Mouse (Mus musculus) heart, adult 11 months (tissue): ENCODE measurements around the gene Abca4.
"Not testable (repeated sequence)": the region's sequence is repeated elsewhere in the genome, so short reads cannot be mapped to it uniquely, and the experiment has no call there.

Source experiments
- DNase-seq: peaks from one replicate; pipeline ENCODE4 v3.0.0; 2022

Abca4 gene

DNA sequence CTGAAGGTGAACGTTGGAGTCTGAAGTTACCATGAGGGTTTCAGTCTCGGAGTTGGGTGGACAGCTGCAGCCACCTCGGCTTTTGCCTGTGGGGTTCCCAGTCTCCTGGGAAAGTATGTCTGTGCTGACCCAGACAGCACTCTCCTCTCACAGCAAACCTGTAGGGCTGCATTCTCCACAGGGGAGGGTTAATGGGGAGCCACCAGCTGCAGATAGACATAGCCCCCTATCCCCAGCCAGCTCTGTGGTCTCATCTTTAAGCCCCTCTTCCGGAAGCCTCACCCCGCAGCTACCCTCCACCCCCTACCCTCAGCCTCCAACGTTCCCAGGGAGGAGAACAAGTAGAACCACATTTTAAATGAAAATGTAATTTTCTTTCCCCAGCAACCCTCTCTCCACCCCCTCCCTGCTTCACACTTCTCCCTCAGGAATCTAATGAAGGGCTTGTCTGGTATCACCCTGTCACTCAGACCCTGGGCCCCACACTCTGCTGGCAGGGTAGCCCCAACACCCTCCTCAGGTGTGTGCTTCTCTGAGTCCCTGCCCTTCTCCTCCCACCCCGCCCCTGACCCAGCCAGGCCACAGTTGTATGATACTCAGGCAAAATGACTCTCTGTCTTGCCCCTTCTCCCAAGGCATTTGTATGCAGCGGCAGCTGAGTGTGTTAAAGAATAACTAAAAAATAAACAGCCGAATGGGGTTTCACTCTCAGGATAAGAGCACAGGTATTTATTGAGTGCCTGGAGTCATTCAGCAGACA lies 14.4 kb downstream of the Abca4 start:
- no peak for DNase-seq

DNA sequence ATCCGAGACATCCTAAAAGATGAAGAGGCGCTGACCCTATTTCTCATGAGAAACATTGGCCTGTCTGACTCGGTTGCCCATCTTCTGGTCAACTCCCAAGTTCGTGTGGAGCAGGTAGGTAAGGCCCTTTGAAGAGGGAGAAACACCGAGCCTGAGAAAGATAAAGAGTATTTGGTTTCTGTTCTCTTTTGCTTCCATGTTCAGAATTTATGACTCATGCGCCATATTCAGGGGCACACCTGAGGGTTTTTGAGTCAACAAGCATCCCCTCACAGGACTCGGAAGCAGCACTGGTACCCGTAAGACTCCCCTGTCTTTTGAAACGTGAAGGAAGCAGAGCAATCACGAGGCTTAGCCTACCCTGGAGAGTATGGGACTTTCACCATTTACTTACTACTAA lies 18.3 kb downstream of the Abca4 start:
- DNase-seq, result no peak

DNA sequence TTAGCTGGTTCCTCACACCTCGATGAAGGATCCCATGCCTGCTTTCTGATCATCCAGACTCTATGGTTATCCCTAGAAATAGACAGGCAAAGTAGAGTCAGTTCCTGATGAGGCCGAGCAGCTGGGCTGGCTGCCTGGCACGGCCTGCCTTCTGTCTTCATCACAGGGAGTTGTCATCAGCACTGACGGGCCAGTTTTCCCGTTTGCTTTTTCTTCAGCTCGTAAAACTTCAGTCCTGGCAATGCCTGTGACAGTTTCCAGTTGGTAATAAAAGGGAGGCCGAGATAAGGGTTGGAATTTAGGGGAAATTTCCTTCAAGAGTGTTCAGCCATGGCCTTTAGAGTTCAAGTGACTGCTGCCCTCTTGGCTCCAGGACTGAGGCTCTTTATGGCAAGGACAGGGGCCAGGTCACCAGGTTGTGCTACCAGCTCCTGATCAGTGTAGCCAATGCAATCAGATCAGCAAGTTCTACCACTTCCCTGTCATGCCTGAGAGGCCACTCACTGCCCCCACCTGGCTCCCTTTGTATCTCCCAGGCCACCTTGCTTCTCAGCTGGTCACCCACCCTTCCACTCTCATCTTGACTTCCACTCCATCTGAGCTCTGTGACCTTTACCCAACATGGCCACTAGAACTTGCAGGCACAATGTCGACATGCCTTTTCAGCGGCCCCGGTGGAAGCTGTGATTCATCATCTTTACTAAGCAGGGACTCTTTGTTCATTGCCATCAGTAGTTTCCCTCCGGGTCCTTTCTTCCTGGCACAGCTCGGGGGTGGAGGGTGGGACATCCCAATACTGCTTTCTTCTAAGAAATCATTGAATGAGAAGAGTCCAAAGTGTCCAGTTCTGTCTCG lies 20.5 kb downstream of the Abca4 start:
- DNase-seq, result peak; percentile 96

DNA sequence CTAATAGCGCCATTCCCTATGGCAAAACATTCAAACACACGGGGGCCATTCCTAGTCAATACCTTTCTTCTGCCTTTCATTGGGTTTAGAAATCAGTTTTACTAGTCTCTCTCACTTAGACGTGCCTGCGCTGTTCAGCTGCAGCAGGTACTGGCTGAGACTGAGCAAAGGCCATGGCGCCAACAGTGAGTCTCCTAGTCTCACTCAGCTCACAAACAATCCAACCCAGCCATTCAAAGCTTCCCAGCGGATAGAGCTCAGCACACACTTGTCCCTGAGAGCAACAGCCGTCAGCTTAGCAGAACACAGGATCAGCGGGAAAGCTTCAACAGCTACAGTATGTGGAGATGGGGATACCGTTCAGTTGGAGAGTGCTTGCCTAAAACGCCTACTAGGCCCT lies 27.5 kb downstream of the Abca4 start:
- DNase-seq, result no peak

DNA sequence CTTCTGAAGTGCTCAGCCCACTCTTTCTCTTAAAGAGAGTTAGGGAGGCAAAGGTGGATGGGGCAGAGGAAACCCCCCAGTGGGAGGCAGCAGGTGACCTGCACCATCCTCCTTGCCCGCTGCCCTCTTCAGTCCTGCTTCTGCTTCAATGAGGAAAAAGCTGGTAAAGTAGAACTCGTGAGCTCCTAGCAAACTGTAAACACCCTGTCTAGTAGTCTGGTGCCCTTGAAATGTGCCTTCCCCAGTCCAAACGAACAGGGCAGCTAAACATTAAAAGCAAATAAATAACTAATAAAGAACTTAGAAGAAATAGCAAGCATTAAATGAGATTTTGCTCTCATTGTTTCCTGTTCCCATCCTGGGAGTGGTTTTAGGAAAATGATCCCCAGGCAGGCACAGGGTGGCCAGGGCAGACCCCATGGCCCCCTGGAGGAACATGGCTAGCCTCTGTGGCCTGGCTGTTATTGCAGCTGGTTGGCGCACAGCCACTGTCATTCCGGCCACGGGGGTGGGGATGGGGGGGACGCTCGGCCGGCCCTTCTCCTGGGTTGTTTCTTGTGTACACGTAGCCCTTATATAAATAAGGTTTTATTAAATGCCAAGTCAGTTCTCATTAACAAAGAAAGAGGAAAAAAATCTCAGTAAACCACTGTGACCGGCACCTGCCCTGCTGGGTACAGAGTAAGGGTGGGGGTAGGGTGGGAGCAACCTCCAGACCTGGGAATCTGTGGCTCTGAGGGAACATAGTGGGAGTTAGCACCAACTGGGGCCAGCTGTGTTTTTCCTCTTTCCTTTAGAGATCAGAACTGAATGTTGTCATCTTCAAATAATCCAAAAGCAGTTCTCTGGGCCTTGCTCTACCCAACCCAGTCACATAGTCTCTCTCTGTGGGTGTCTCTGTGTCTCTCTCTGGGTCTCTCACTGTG lies 28.7 kb downstream of the Abca4 start:
- peak; percentile 95 for DNase-seq

DNA sequence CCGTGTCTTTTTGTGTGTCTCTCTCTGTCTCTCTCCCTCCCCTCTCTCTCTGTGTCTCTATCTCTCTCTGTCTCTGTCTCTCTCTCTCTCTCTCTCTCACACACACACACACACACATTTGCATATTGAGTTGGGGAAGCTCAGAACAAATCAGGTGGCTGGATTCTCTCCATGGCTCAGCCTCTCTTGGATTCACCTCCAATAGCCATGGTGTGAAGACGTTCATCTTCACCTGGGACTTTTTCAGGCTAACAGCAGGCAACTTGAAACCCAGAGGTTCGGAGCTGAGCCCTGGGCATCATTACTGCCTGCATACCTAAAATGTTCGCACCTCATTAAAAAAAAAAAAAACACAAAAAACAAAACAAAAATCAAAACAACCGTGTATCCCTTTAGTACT lies 29.4 kb downstream of the Abca4 start:
- DNase-seq, result no peak

DNA sequence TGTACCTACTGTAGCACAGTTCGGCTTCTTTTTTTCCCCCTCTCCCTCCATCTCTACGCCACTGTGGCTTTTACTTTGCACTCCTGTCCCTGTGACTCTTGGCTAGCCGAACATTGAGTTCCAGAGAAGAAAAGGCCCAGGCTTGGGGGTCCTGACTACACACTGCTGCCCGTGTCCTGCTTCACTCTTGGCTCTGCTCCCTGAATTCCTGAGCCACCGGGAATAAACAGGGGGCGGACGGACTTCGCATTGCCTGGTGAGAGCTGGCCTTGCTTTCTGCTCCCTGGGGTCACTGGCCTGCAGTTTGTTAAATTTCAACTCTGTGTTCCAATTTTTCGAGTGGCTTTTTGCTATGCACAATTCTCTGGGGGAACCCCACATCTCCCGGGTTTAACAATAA lies 30.1 kb downstream of the Abca4 start:
- peak; percentile 92 for DNase-seq

DNA sequence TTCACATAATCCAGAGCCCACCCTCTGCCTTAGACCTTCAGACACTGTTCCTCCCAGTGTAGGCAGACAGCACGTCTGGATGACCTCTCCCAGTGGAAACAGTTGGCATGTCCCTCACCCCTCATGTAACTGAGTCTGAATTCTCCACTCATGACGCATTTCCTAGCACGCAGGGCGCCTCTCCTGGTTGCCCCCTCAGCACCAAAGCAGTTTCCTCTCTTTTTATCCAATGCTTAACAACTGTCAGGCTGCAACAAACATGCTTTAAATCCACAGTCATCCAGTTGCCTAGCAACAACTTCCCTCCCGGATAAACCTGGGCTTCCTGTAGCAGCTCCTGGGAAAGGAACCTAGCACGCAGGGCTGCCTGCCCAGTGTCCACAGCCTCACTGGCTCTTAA lies 33.9 kb downstream of the Abca4 start:
- DNase-seq, result peak; percentile 98

DNA sequence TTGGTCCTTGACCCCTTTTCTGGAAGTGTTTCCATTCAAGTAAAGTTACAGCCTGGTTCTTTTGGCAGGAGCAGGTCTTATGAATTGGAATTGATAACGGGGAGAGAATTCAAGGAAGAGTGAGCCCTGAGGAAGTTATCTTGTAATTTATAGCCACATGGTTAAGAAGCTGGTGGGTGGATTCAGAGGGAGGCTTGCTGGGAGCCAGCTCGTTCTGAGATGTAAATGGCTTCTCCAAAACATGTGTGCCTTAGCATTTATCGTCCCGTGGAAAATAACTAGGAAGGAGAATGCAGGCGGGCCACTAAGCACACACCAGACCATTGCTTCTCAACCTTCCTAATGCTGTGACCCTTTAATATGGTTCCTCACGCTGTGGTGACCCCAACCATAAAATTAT lies 34.9 kb downstream of the Abca4 start:
- no peak for DNase-seq

DNA sequence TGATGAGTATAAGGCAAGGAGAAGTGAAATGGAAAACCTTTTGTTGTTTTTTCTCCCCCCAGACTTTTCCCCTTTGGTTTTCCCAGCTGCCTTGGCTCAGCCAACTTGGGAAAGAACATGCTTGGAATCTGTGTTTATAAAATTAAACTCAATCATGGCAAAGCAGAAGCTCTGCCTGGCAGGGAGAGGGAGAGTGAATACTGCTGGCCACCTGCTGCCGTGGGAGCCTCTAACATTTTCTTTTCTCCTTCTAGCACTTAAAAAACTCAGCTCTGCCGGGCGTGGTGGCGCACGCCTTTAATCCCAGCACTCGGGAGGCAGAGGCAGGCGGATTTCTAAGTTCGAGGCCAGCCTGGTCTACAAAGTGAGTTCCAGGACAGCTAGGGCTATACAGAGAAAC lies 37.4 kb downstream of the Abca4 start:
- not testable (repeated sequence) for DNase-seq

DNA sequence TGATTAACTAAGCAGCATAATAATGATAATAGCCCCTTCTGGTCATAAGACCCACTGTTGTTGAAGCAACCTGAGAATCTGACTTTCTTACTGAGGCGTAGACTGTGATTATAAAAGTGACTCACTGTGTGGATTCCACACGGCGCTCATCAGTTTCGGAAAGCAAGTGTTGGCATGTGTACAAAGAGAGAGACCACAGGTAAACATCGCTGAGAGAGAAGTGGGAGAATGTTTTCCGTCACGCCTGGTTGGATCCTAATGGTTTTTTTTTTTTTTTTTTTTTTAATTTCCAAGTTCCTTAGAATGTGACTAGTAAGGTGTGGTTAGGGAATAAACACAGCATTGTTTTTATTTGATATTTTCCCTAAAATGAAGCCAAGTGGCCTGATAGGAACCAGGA lies 38.1 kb downstream of the Abca4 start:
- no peak for DNase-seq

DNA sequence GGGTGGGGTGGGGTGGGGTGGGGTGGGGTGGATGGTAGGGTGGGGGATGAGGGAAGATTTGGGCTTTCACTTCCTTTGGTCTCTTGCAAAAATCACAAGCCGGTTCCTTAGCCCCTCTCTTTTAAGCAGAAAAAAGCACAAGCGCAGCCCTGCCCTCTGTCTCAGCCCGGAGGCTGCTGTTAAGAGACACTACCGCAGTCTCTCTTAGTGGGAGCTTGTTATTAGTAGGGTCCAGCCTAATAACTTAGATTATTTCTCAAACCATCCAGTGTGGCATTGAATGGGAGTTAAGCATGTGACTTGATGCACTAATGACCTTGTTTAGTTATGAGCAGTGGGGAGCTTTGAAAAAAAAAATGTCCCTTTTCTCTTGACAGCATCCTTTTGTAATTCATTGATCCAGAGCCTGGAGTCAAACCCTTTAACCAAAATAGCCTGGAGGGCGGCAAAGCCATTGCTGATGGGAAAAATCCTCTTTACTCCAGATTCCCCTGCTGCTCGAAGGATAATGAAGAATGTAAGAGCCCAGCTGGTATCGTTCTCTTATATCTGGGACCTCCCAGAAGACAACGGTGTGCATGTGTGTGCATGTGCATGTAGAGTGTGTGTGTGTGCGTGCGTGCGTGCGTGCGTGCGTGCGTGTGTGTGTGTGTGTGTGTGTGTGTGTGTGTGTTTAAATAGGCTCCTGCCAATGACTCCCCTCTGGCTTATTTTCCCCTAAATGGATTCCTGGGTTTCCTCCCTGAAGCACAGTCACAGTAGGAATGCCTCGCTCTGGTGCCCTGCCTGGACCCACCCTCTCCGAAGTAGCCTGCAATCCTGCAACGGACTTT lies 41.1 kb downstream of the Abca4 start:
- no peak for DNase-seq

DNA sequence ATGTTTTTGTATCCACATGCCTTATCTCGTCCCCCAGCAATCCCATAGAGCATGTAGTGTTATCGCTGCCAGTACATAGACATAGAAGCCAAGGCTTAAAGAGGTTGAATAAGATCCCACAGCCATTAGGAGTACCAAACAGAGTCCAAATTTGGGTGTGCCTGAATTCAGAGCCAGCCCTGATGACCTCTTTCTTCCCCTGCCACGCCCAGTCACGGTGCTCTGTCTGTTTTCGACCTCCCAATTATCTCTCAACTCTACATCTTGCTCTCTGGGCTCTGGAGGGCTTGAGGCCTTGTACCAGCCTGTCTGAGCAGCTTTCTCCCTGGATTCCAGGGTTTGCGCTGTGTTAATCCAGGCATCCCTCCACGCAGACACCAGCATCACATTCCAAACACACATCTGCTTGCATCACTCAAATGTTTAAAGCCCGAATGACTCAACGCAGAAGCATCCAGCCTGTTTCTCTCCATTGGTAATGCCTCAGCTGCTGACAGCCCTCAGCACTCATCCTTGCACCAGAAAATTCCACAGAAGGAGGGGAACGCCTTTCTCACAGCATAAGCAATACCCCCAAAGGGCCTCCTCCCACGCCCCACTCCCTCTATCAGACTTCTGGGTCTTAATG lies 43.9 kb downstream of the Abca4 start:
- peak; percentile 97 for DNase-seq

DNA sequence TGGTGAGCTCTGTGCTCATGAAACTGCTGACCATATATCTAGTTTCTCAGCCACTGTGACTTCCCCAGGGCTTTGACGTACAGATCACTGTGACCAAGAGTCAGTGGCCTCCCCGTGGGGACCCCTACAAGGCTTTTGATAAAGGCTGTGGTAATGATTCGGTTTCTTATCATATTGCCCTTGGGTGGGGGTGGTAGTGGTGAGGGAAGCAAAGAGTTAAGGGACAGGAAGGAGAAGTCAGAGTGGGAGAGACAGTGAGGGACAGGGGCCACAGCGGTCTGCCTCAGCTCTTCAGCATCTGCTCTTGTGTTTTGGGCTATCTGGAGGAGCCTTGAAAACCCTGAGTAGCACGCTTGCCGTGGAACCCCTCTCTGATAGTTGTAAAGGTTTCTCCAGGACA lies 46.1 kb downstream of the Abca4 start:
- no peak for DNase-seq

DNA sequence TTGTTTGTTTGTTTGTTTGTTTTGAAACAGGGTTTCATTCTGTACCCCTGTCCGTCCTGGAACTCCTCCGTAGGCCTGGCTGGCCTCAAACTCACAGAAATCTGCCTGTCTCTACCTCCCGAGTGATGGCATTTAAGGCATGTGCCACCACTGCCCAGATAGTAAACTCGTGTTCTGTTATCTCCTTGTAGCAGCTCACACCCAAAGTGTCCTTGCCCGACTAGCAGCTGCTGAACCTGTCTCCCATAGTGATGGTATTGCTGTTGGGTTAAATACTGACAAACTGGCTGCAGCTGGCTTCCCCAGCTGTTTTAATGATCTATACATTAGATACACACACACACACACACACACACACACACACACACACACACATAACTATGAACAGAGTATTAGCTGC lies 55.5 kb downstream of the Abca4 start:
- no peak for DNase-seq

DNA sequence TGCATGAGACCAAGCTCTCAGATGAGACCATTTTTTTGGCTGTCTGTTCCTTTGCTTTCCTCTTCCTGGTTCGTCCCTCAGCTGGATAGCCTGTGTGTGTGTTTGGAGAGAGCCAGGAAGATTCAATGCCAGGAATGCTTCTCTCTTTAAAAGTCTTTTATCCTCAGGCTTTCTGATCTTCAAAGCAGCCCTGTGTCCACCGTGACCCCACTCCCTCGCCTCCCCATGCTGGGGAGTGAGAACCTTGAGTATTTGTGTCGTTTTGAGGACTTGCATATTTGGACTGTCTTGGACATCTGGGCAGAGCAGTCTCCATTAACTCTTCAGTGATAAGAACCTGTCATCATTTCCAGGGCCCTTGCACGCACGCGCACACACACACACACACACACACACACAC lies 57.8 kb downstream of the Abca4 start:
- DNase-seq, result no peak

DNA sequence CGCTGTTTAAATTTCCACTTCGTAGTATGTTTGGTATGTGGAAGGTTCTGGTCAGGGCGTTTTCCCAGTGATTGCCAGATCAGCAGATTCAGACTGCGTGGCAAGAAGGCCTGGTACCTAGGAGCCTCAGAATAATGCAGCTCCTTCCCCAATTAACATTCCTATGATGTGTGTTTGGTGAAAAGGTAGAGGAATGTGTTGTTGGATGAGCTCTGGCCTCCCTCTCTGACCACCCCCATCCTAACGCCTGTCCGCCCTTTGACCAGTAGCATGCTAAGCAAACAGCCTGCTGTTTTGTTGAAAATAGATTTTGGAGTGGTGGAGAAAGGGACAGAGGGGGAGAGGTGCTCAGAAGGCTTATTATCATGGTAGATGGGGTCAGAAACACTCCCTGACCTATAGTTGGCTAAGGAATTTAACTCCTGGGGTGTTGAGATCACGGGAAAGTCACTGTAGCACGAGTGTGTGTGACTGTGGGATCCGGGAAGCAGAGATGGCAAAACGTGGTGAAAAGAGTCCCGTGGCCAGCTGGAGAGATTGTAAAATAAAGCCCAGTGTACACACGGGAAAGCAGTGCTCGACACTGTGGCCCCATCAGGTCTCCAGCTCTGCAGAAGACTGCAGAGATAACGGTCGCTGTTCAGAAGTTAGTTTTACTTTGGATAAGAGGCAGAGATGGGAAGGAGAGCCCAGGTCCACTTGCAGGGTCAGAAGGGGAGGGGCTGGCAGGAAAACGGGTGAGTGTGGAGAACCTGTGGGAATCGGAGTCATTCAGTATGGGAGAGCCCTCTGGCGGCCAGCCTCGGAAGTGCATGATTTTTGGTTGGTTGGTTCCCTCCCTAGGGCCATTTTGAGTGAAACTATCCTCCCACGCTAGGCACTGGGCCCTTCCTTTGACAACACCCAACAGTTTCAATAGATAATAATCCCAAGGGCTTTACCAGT lies 59.9 kb downstream of the Abca4 start:
- peak; percentile 98 for DNase-seq

DNA sequence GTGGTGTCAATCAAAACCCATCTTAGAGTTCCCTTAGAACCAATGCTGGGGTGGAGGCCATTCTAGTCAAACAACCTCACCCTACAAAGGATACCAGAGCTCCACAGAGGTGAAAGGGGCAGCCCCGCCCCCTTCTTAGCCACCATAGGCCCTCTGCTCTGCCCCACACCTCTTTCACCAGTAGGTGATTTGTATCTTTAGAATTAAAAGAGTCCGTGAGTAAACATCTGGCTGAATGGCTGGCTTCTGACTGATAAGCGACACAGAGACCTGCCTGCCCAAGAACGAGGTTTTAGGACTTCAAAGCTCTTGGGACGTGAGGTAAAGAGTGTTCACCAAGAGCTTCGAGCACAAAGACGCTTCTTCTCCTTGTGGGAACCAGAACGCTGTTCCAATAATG lies 62.7 kb downstream of the Abca4 start:
- no peak for DNase-seq

DNA sequence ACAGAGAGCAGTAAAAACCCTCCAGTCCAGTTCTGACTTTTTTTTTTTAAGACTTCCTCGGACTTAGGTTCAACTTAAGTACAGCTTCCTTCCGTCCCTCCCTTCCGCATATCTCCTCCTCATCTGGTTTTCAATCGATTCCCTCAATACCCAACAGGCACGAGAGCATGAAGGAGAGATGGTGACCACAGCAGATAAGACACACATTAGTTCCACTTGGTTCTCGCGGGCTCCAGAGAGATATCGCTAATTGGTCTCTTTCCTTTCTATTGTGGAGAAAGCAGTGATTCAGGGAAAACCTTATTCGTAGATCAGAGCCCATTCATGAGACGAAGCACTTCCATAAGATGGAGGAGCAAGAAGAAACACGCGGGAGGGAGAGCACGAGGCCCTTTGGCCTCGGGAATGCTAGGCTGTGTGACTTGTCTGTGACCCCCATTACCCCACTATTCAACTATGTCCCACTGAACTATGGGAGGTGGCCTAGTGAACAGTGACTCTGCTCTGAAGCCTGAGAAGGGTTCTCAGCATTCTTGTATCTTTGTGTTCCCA lies 63.5 kb downstream of the Abca4 start:
- DNase-seq, result no peak

DNA sequence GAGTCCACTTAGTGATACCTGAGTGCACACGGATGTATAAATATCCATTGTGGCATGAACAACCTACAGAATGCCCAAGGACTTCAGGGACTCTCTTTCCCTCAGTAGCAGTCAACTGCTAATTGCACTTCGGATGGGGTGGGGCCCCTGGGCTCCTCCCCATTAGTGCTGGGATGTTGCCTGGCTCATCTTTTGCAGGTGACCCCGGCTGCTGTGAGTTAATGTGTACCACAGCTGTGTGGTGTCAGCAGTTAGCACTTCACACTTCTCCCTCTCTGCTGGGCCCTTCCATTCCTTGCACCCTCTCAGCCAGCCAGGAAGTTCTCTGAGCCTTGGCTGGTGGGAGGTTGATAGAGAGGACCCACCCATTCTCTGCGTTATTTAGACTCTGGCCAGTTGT lies 65.2 kb downstream of the Abca4 start:
- no peak for DNase-seq
